Mouse (Mus musculus) CH12.LX (cell line): ENCODE measurements around the gene Chid1. TPM values are rescaled to one million over a fixed set of nuclear protein-coding genes. Genes with fewer than 3 reads are reported as not detected.
A peak's percentile ranks its signal among the peaks of the same experiment; 100 is the strongest.

ENCODE experiments used
- DNase-seq: peaks from one replicate; pipeline ENCODE4 v3.0.0-alpha.2; 2013; ENCODE audit errors: extremely low read depth
- H3K27ac ChIP-seq: 2 replicates; pipeline ENCODE4 v1.5.1; 2012; ENCODE audit warnings: low read depth, mild to moderate bottlenecking, control low read depth, moderate library complexity; ENCODE audit not compliant: insufficient read depth
- H3K27me3 ChIP-seq: replicated peaks from 2 replicates; pipeline ENCODE3; 2012; ENCODE audit warnings: inconsistent platforms
- H3K36me3 ChIP-seq, 2 experiments: replicated peaks in 1 of 2; 2 replicates each; pipeline versions ENCODE3 to v1.6.1; 2012; ENCODE audit warnings: inconsistent platforms in 1 of 2, low read length in 1 of 2, mild to moderate bottlenecking in 1 of 2, mixed read lengths in 1 of 2, moderate library complexity in 1 of 2; ENCODE audit not compliant: control insufficient read depth in 1 of 2, insufficient read depth in 1 of 2
- H3K4me1 ChIP-seq, 2 experiments: 2 replicates each; pipeline ENCODE4 v1.6.1; 2012; ENCODE audit warnings: inconsistent platforms in 1 of 2, moderate library complexity in 1 of 2; ENCODE audit not compliant: insufficient read depth in 2 of 2, control insufficient read depth in 1 of 2
- H3K4me2 ChIP-seq: 2 replicates; pipeline ENCODE4 v1.6.1; 2012; ENCODE audit warnings: low read depth, mild to moderate bottlenecking, control low read depth; ENCODE audit not compliant: poor library complexity, insufficient read depth, severe bottlenecking
- H3K4me3 ChIP-seq, 3 experiments: fragments of 150-350 bp in 1 of 3; sonication (generic) in 1 of 3; replicated peaks in 1 of 3; 2 replicates each; pipeline versions ENCODE3 to v1.5.1; 2011 to 2012; ENCODE audit warnings: low read depth in 2 of 3, low read length in 2 of 3, mild to moderate bottlenecking in 2 of 3, moderate library complexity in 2 of 3, control low read depth in 1 of 3, improper control_type of control experiment in 1 of 3, inconsistent platforms in 1 of 3, mixed read lengths in 1 of 3; ENCODE audit not compliant: poor library complexity in 1 of 3
- H3K79me2 ChIP-seq: replicated peaks from 2 replicates; pipeline ENCODE4 v1.6.1; 2012; ENCODE audit warnings: mild to moderate bottlenecking, moderate library complexity; ENCODE audit not compliant: control insufficient read depth, poor library complexity, insufficient read depth, severe bottlenecking; ENCODE audit errors: extremely low read depth
- H3K9ac ChIP-seq: 2 replicates; pipeline ENCODE4 v1.6.1; 2012; ENCODE audit warnings: low read depth, mild to moderate bottlenecking, control low read depth, moderate library complexity; ENCODE audit not compliant: insufficient read depth
- H3K9me3 ChIP-seq: replicated peaks from 2 replicates; pipeline ENCODE3; 2012; ENCODE audit warnings: low read length, inconsistent platforms, mixed read lengths
- BHLHE40 ChIP-seq: IDR thresholded peaks from 2 replicates; pipeline ENCODE4 v1.6.1; 2011; ENCODE audit warnings: mild to moderate bottlenecking, low read depth, low read length, improper control_type of control experiment
- CHD1 ChIP-seq: IDR thresholded peaks from 2 replicates; pipeline ENCODE4 v1.6.1; 2012; ENCODE audit warnings: low read depth, low read length, improper control_type of control experiment, inconsistent platforms
- CHD2 ChIP-seq: IDR thresholded peaks from 2 replicates; pipeline ENCODE4 v1.6.1; 2011; ENCODE audit warnings: low read length, improper control_type of control experiment
- CTCF ChIP-seq, 2 experiments: IDR thresholded peaks in 1 of 2; conservative IDR thresholded peaks in 1 of 2; 2 replicates each; pipeline ENCODE4 v1.5.1; 2011 to 2012; ENCODE audit warnings: low read depth in 2 of 2, low read length in 2 of 2, improper control_type of control experiment in 1 of 2, inconsistent platforms in 1 of 2, mild to moderate bottlenecking in 1 of 2, moderate library complexity in 1 of 2
- E2F4 ChIP-seq: IDR thresholded peaks from 2 replicates; pipeline ENCODE4 v1.6.1; 2011; ENCODE audit warnings: low read depth, low read length, improper control_type of control experiment; ENCODE audit not compliant: insufficient replicate concordance
- EP300 ChIP-seq: IDR thresholded peaks from 2 replicates; pipeline ENCODE4 v1.6.1; 2011; ENCODE audit warnings: low read length, improper control_type of control experiment
- ETS1 ChIP-seq: conservative IDR thresholded peaks from 2 replicates; pipeline ENCODE4 v1.6.1; 2012; ENCODE audit warnings: low read depth, mild to moderate bottlenecking, inconsistent platforms, low read length, improper control_type of control experiment, moderate library complexity
- GABPA ChIP-seq: IDR thresholded peaks from 2 replicates; pipeline ENCODE4 v1.6.1; 2012; ENCODE audit warnings: low read depth, low read length, improper control_type of control experiment, inconsistent platforms; ENCODE audit not compliant: insufficient replicate concordance
- HCFC1 ChIP-seq: IDR thresholded peaks from 2 replicates; pipeline ENCODE4 v1.6.1; 2012; ENCODE audit warnings: low read depth, mild to moderate bottlenecking, inconsistent platforms, low read length, improper control_type of control experiment
- IRF4 ChIP-seq: IDR thresholded peaks from 2 replicates; pipeline ENCODE4 v1.6.1; 2014; ENCODE audit warnings: low read depth, mild to moderate bottlenecking, inconsistent platforms, low read length, improper control_type of control experiment
- JUN ChIP-seq: IDR thresholded peaks from 2 replicates; pipeline ENCODE4 v1.6.1; 2011; ENCODE audit warnings: low read depth, mild to moderate bottlenecking, low read length, improper control_type of control experiment, moderate library complexity; ENCODE audit not compliant: insufficient read depth
- MAZ ChIP-seq: IDR thresholded peaks from 2 replicates; pipeline ENCODE4 v1.6.1; 2012; ENCODE audit warnings: low read depth, mild to moderate bottlenecking, inconsistent platforms, low read length, improper control_type of control experiment, moderate library complexity
- MXI1 ChIP-seq: IDR thresholded peaks from 2 replicates; pipeline ENCODE4 v1.6.1; 2011; ENCODE audit warnings: mild to moderate bottlenecking, low read depth, low read length, improper control_type of control experiment
- MYC ChIP-seq: IDR thresholded peaks from 2 replicates; pipeline ENCODE4 v1.6.1; 2011; ENCODE audit warnings: low read depth, mild to moderate bottlenecking, improper control_type of control experiment, low read length
- NRF1 ChIP-seq: IDR thresholded peaks from 2 replicates; pipeline ENCODE4 v1.6.1; 2014; ENCODE audit warnings: low read depth, mild to moderate bottlenecking, inconsistent platforms, low read length, improper control_type of control experiment, moderate library complexity
- PAX5 ChIP-seq: IDR thresholded peaks from 2 replicates; pipeline ENCODE4 v1.6.1; 2012; ENCODE audit warnings: low read length, inconsistent platforms, mixed read lengths
- POLR2A ChIP-seq: IDR thresholded peaks from 2 replicates; pipeline ENCODE4 v1.6.1; 2011; ENCODE audit warnings: low read depth, mild to moderate bottlenecking, improper control_type of control experiment, low read length
- POLR2AphosphoS2 ChIP-seq: IDR thresholded peaks from 2 replicates; pipeline ENCODE4 v1.6.1; 2011; ENCODE audit warnings: low read depth, low read length, improper control_type of control experiment
- RAD21 ChIP-seq: IDR thresholded peaks from 2 replicates; pipeline ENCODE4 v1.6.1; 2011; ENCODE audit warnings: low read depth, mild to moderate bottlenecking, low read length, improper control_type of control experiment, moderate library complexity
- RCOR1 ChIP-seq: conservative IDR thresholded peaks from 2 replicates; pipeline ENCODE4 v1.6.1; 2012; ENCODE audit warnings: low read depth, mild to moderate bottlenecking, inconsistent platforms, low read length, improper control_type of control experiment
- SIN3A ChIP-seq: IDR thresholded peaks from 2 replicates; pipeline ENCODE4 v1.6.1; 2012; ENCODE audit warnings: low read length, improper control_type of control experiment, inconsistent platforms
- TBP ChIP-seq: conservative IDR thresholded peaks from 2 replicates; pipeline ENCODE4 v1.6.1; 2011; ENCODE audit warnings: low read depth, low read length, improper control_type of control experiment
- USF1 ChIP-seq: IDR thresholded peaks from 2 replicates; pipeline ENCODE4 v1.6.1; 2014; ENCODE audit warnings: low read depth, mild to moderate bottlenecking, inconsistent platforms, low read length, improper control_type of control experiment
- ZC3H11A ChIP-seq: IDR thresholded peaks from 2 replicates; pipeline ENCODE4 v1.6.1; 2012; ENCODE audit warnings: low read depth, mild to moderate bottlenecking, inconsistent platforms, low read length, improper control_type of control experiment
- ZKSCAN1 ChIP-seq: IDR thresholded peaks from 2 replicates; pipeline ENCODE4 v1.6.1; 2012; ENCODE audit warnings: low read depth, inconsistent platforms, low read length, improper control_type of control experiment, borderline replicate concordance
- dilution Hi-C: fragments of 300-500 bp; cut with MboI; formaldehyde crosslinking; loops from 2 replicates; pipeline ENCODE4 v1.14.3; 2020; ENCODE audit warnings: low sequenced_read_pairs; ENCODE audit not compliant: extremely low pct_unique_long_range_greater_than_20kb, extremely low pct_ligation_motif_present
- in situ Hi-C: fragments of 300-500 bp; cut with MboI; formaldehyde crosslinking; loops from 3 replicates; pipeline ENCODE4 v1.14.3; 2019; ENCODE audit warnings: low sequenced_read_pairs, low pct_ligation_motif_present, low pct_unique_long_range_greater_than_20kb, mixed read lengths
- polyA plus RNA-seq: library from polyadenylated mRNA; unstranded; fragments of >175 nt; gene quantifications from 2 replicates; pipeline ENCODE4 v1.2.1, GENCODE M21; 2012; ENCODE audit warnings: low read depth; ENCODE audit not compliant: insufficient read length
- total RNA-seq, 2 experiments: library from RNA; depleted of rRNA; stranded (reverse); fragments of 300-350 nt in 1 of 2; fragments of >200 nt in 1 of 2; gene quantifications; 2 replicates each; pipeline ENCODE4 v1.2.3; 2012 to 2014

Chid1 gene
- total and polyA plus RNA-seq, 3 experiments = 27.0 to 50.5 (median 42.3) TPM

GRCm38 (mm10) chr7:141468522-141469211, 71.0 kb downstream of the Chid1 start:
- TF ChIP-seq MXI1 (peak; percentile 67; the same call in 1 of the 2 replicates), RCOR1 (no peak), MYC (no peak), MAZ (peak; percentile 39; the same call in 1 of the 2 replicates), CTCF (conservative IDR thresholded peaks at IDR 0.05 in 1 of 2, IDR thresholded peaks at IDR 0.05 in 1 of 2; ENCODE audit: low read depth in 2 of 2, low read length in 2 of 2) (peak in 1 of 2 experiments; percentile 68; a peak in 2 of 4 replicates), RAD21 (peak; percentile 11; the same call in 1 of the 2 replicates), CHD2 (no peak), CHD1 (no peak), SIN3A (peak; percentile 87), PAX5 (no peak), JUN (no peak), TBP (0 out of 2 replicates have a peak, but pooled peaks have one; percentile 17), POLR2A (peak; percentile 49), E2F4 (no peak), ZKSCAN1 (no peak), USF1 (no peak), BHLHE40 (no peak), NRF1 (0 out of 2 replicates have a peak, but pooled peaks have one; percentile 10), ZC3H11A (no peak), HCFC1 (no peak), POLR2AphosphoS2 (no peak), GABPA (no peak), EP300 (no peak), ETS1 (no peak), IRF4 (0 out of 2 replicates have a peak, but pooled peaks have one; percentile 28)
- H3K36me3 ChIP-seq = peaks cover 27 to 45% of the 10 kb centered on the region in 2 experiments
- DNase-seq = peak; percentile 90
- H3K9ac ChIP-seq = peak overlapping the region; percentile 62
- in situ Hi-C loops (no loop called here), dilution Hi-C loops (no loop called here)
- H3K4me2 ChIP-seq = peak overlapping the region; percentile 97
- no peaks in the 10 kb centered on the region for H3K9me3 ChIP-seq
- no peaks in the 10 kb centered on the region for H3K27me3 ChIP-seq
- peaks cover 28 to 56% of the 10 kb centered on the region in 2 experiments for H3K4me1 ChIP-seq
- H3K27ac ChIP-seq = peak overlapping the region; percentile 48
- H3K79me2 ChIP-seq = peaks cover 10% of the 10 kb centered on the region
- H3K4me3 ChIP-seq = peak overlapping the region; percentile 29 to 79 (median 67)
